Mouse (Mus musculus) forebrain, embryonic 15.5 days (tissue): ENCODE measurements around the gene Tcf3. TPM values are rescaled to one million over a fixed set of nuclear protein-coding genes. Genes with fewer than 3 reads are reported as not detected.

Experiments
- ATAC-seq: fragments of 200-750 bp; cut with Nextera tagmentation; replicated peaks from 2 replicates; pipeline ENCODE4 v1.8.0; 2017; ENCODE audit warnings: mild to moderate bottlenecking, moderate TSS enrichment, moderate library complexity
- H3K27ac ChIP-seq: fragments of 300-500 bp; sonication (generic); replicated peaks from 2 replicates; pipeline ENCODE4 v1.5.1; 2015; ENCODE audit warnings: mild to moderate bottlenecking, inconsistent platforms
- H3K27me3 ChIP-seq: fragments of 300-500 bp; sonication (generic); 2 replicates; pipeline ENCODE4 v1.6.1; 2015; ENCODE audit warnings: inconsistent platforms
- H3K36me3 ChIP-seq: fragments of 300-500 bp; sonication (generic); 2 replicates; pipeline ENCODE4 v1.6.1; 2015; ENCODE audit warnings: mild to moderate bottlenecking, inconsistent platforms
- H3K4me1 ChIP-seq: fragments of 300-500 bp; sonication (generic); 2 replicates; pipeline ENCODE4 v1.6.1; 2015; ENCODE audit warnings: inconsistent platforms
- H3K4me2 ChIP-seq: fragments of 300-500 bp; sonication (generic); replicated peaks from 2 replicates; pipeline ENCODE4 v1.6.1; 2015; ENCODE audit warnings: mild to moderate bottlenecking, inconsistent platforms
- H3K4me3 ChIP-seq: fragments of 300-500 bp; sonication (generic); 2 replicates; pipeline ENCODE4 v1.5.1; 2015; ENCODE audit warnings: mild to moderate bottlenecking, inconsistent platforms
- H3K9ac ChIP-seq: fragments of 300-500 bp; sonication (generic); replicated peaks from 2 replicates; pipeline ENCODE4 v1.6.1; 2015; ENCODE audit warnings: mild to moderate bottlenecking, inconsistent platforms
- H3K9me3 ChIP-seq: fragments of 300-500 bp; sonication (generic); 2 replicates; pipeline ENCODE4 v1.6.1; 2016; ENCODE audit warnings: inconsistent platforms
- WGBS: fragments of 180-500 bp; shearing (Covaris S2); methylation state at CpG from one replicate; pipeline ENCODE4 v1.1.7; 2015; ENCODE audit warnings: mixed read lengths; 5-methylcytosine and 5-hydroxymethylcytosine counted together
- polyA plus RNA-seq: library from polyadenylated mRNA; unstranded; fragments of >200 nt; fragmentation: Nextera tagmentation; extraction: Ambion mirVana; gene quantifications from 2 replicates; pipeline ENCODE4 v1.2.1, GENCODE M21; 2015

Gene Tcf3
- 85.2 and 89.6 TPM in 2 replicates for polyA plus RNA-seq

GRCm38 (mm10) chr10:80433513-80434232 lies at the start of gene Tcf3:
Tcf3 (minus strand) TSS chr10:80433647.
- peaks cover 16% of the 10 kb centered on the region for H3K36me3 ChIP-seq
- H3K4me3 ChIP-seq: peak within 1 kb of the TSS; percentile 67
- H3K27me3 ChIP-seq: no peaks in the 10 kb centered on the region
- peak; percentile 95 for ATAC-seq
- H3K27ac ChIP-seq: peak within 1 kb of the TSS; percentile 96
- peak within 1 kb of the TSS; percentile 83 for H3K9ac ChIP-seq
- H3K9me3 ChIP-seq: no peaks in the 10 kb centered on the region
- H3K4me1 ChIP-seq: peaks cover 23% of the 10 kb centered on the region
- peak within 1 kb of the TSS; percentile 72 for H3K4me2 ChIP-seq
- WGBS: under 1% methylated on average over 59 of the region's 61 CpGs

- H3K4me2 ChIP-seq: no peak overlapping the region
- H3K9ac ChIP-seq: no peak overlapping the region
- H3K36me3 ChIP-seq: no peaks in the 10 kb centered on the region
- H3K27me3 ChIP-seq: peaks cover 28% of the 10 kb centered on the region; the same call in 1 of the 2 replicates
- no peak overlapping the region for H3K27ac ChIP-seq
- ATAC-seq: no peak
- WGBS: 17% methylated on average over 5 of the region's 5 CpGs
- H3K9me3 ChIP-seq: no peaks in the 10 kb centered on the region
- H3K4me1 ChIP-seq: peaks cover 6% of the 10 kb centered on the region; the same call in 1 of the 2 replicates
- H3K4me3 ChIP-seq: no peak overlapping the region
These were observed 47.6 kb upstream of the Tcf3 start for GRCm38 (mm10) chr10:80481002-80481401.

GRCm38 (mm10) chr10:80478531-80478930 lies 45.1 kb upstream of the Tcf3 start:
- ATAC-seq: no peak
- Histone ChIP-seq H3K4me3 (no peak overlapping the region), H3K36me3 (no peaks in the 10 kb centered on the region), H3K4me1 (peaks cover 13% of the 10 kb centered on the region), H3K27me3 (0 out of 2 replicates have a peak, but pooled peaks cover 12% of the 10 kb centered on the region), H3K9ac (no peak overlapping the region), H3K9me3 (no peaks in the 10 kb centered on the region), H3K27ac (no peak overlapping the region), H3K4me2 (no peak overlapping the region)
- WGBS: 73% methylated on average over 5 of the region's 5 CpGs

GRCm38 (mm10) chr10:80475290-80475959 lies 42.0 kb upstream of the Tcf3 start:
- H3K9ac ChIP-seq: peak overlapping the region; percentile 69
- WGBS: under 1% methylated on average over 57 of the region's 58 CpGs
- no peaks in the 10 kb centered on the region for H3K9me3 ChIP-seq
- H3K27me3 ChIP-seq: peaks cover 6% of the 10 kb centered on the region; the same call in 1 of the 2 replicates
- ATAC-seq: peak; percentile 91
- H3K27ac ChIP-seq: peak overlapping the region; percentile 86
- peak overlapping the region; percentile 83 for H3K4me3 ChIP-seq
- H3K36me3 ChIP-seq: no peaks in the 10 kb centered on the region
- H3K4me1 ChIP-seq: peaks cover 7% of the 10 kb centered on the region
- H3K4me2 ChIP-seq: peak overlapping the region; percentile 83

GRCm38 (mm10) chr10:80465066-80465465 lies 31.6 kb upstream of the Tcf3 start:
- H3K4me3 ChIP-seq: no peak overlapping the region
- no peaks in the 10 kb centered on the region for H3K9me3 ChIP-seq
- 0 out of 2 replicates have a peak overlapping the region, but pooled peaks have one; percentile 19 for H3K4me2 ChIP-seq
- H3K36me3 ChIP-seq: no peaks in the 10 kb centered on the region
- H3K27me3 ChIP-seq: peaks cover 5% of the 10 kb centered on the region
- peaks cover 5% of the 10 kb centered on the region for H3K4me1 ChIP-seq
- WGBS: 54% methylated on average over 5 of the region's 5 CpGs
- no peak overlapping the region for H3K9ac ChIP-seq
- no peak overlapping the region for H3K27ac ChIP-seq
- no peak for ATAC-seq

GRCm38 (mm10) chr10:80464381-80465035 lies 31.1 kb upstream of the Tcf3 start:
- Histone ChIP-seq H3K36me3 (no peaks in the 10 kb centered on the region), H3K9ac (no peak overlapping the region), H3K4me1 (peaks cover 5% of the 10 kb centered on the region), H3K27ac (no peak overlapping the region), H3K9me3 (no peaks in the 10 kb centered on the region), H3K4me3 (0 out of 2 replicates have a peak overlapping the region, but pooled peaks have one; percentile 5), H3K4me2 (peak overlapping the region; percentile 19; the same call in 1 of the 2 replicates), H3K27me3 (peaks cover 5% of the 10 kb centered on the region)
- ATAC-seq: no peak
- WGBS: 4% methylated on average over 19 of the region's 19 CpGs

- WGBS: 83% methylated on average over 7 of the region's 7 CpGs
- ATAC-seq: no peak
These were observed 27.9 kb upstream of the Tcf3 start for GRCm38 (mm10) chr10:80461346-80461745.

GRCm38 (mm10) chr10:80460324-80460723 lies 26.9 kb upstream of the Tcf3 start:
- Histone ChIP-seq H3K36me3 (no peaks in the 10 kb centered on the region), H3K4me2 (no peak overlapping the region), H3K9ac (no peak overlapping the region), H3K27me3 (peaks cover 5% of the 10 kb centered on the region), H3K4me3 (no peak overlapping the region), H3K4me1 (peaks cover 5% of the 10 kb centered on the region), H3K9me3 (no peaks in the 10 kb centered on the region), H3K27ac (no peak overlapping the region)
- 69% methylated on average over 4 of the region's 4 CpGs for WGBS
- ATAC-seq: no peak

More at GRCm38 (mm10) chr10:80461346-80461745, 27.9 kb upstream of the Tcf3 start:
- H3K4me3 ChIP-seq: no peak overlapping the region
- no peak overlapping the region for H3K27ac ChIP-seq
- peaks cover 5% of the 10 kb centered on the region for H3K4me1 ChIP-seq
- no peaks in the 10 kb centered on the region for H3K9me3 ChIP-seq
- H3K4me2 ChIP-seq: no peak overlapping the region
- no peak overlapping the region for H3K9ac ChIP-seq
- peaks cover 5% of the 10 kb centered on the region for H3K27me3 ChIP-seq
- no peaks in the 10 kb centered on the region for H3K36me3 ChIP-seq

GRCm38 (mm10) chr10:80459671-80460070 lies 26.2 kb upstream of the Tcf3 start:
- 94% methylated on average over 11 of the region's 11 CpGs for WGBS

GRCm38 (mm10) chr10:80459236-80459635 lies 25.8 kb upstream of the Tcf3 start:
- ATAC-seq: no peak
- peaks cover 5% of the 10 kb centered on the region for H3K27me3 ChIP-seq
- H3K4me2 ChIP-seq: no peak overlapping the region
- H3K9ac ChIP-seq: no peak overlapping the region
- H3K4me1 ChIP-seq: no peaks in the 10 kb centered on the region
- H3K4me3 ChIP-seq: no peak overlapping the region
- no peaks in the 10 kb centered on the region for H3K9me3 ChIP-seq
- H3K27ac ChIP-seq: no peak overlapping the region
- 82% methylated on average over 10 of the region's 10 CpGs for WGBS
- no peaks in the 10 kb centered on the region for H3K36me3 ChIP-seq

More at GRCm38 (mm10) chr10:80459671-80460070, 26.2 kb upstream of the Tcf3 start:
- Histone ChIP-seq H3K4me2 (no peak overlapping the region), H3K27me3 (peaks cover 5% of the 10 kb centered on the region), H3K27ac (no peak overlapping the region), H3K9me3 (no peaks in the 10 kb centered on the region), H3K9ac (no peak overlapping the region), H3K4me3 (no peak overlapping the region), H3K4me1 (peaks cover 3% of the 10 kb centered on the region), H3K36me3 (no peaks in the 10 kb centered on the region)
- no peak for ATAC-seq

- WGBS: 79% methylated on average over 5 of the region's 5 CpGs
- Histone ChIP-seq H3K4me2 (no peak overlapping the region), H3K9ac (no peak overlapping the region), H3K36me3 (no peaks in the 10 kb centered on the region), H3K4me3 (no peak overlapping the region), H3K27me3 (peaks cover under 1% of the 10 kb centered on the region; the same call in 1 of the 2 replicates), H3K9me3 (no peaks in the 10 kb centered on the region), H3K4me1 (no peaks in the 10 kb centered on the region), H3K27ac (no peak overlapping the region)
- no peak for ATAC-seq
These were observed 22.2 kb upstream of the Tcf3 start for GRCm38 (mm10) chr10:80455697-80456096.

GRCm38 (mm10) chr10:80454781-80455180 lies 21.3 kb upstream of the Tcf3 start:
- Histone ChIP-seq H3K4me3 (no peak overlapping the region), H3K4me1 (no peaks in the 10 kb centered on the region), H3K9ac (no peak overlapping the region), H3K27me3 (peaks cover 4% of the 10 kb centered on the region; the same call in 1 of the 2 replicates), H3K4me2 (no peak overlapping the region), H3K9me3 (no peaks in the 10 kb centered on the region), H3K36me3 (no peaks in the 10 kb centered on the region), H3K27ac (no peak overlapping the region)
- WGBS: 80% methylated on average over 5 of the region's 5 CpGs
- no peak for ATAC-seq
